Mouse (Mus musculus) lung, postnatal 10 days (tissue): ENCODE data around the gene Gnaz.
A peak's percentile ranks its signal among the peaks of the same experiment; 100 is the strongest.

Experiments
- DNase-seq: peaks from one replicate; pipeline ENCODE4 v3.0.0; 2021

Gnaz gene

GRCm38 (mm10) chr10:74973026-74973425 lies 6.0 kb downstream of the Gnaz start:
- no peak for DNase-seq

- DNase-seq: no peak
Measured at GRCm38 (mm10) chr10:74975626-74976025, 8.6 kb downstream of the Gnaz start.

GRCm38 (mm10) chr10:74976429-74976828 lies 9.5 kb downstream of the Gnaz start:
- DNase-seq: no peak

GRCm38 (mm10) chr10:74978056-74978455 lies 11.1 kb downstream of the Gnaz start:
- no peak for DNase-seq

- DNase-seq: no peak
Measured at GRCm38 (mm10) chr10:74981159-74981558, 14.2 kb downstream of the Gnaz start.

- DNase-seq: no peak
Measured at GRCm38 (mm10) chr10:74983176-74983575, 16.2 kb downstream of the Gnaz start.

- DNase-seq: no peak
Measured at GRCm38 (mm10) chr10:74987698-74988470, 20.9 kb downstream of the Gnaz start.

- DNase-seq: no peak
Measured at GRCm38 (mm10) chr10:74989814-74990213, 22.8 kb downstream of the Gnaz start.

- DNase-seq: peak; percentile 45
Measured at GRCm38 (mm10) chr10:74990584-74991322, 23.8 kb downstream of the Gnaz start.

- peak; percentile 21 for DNase-seq
Measured at GRCm38 (mm10) chr10:74994863-74995262, 27.9 kb downstream of the Gnaz start.

- DNase-seq: peak; percentile 31
Measured at GRCm38 (mm10) chr10:74995377-74995776, 28.4 kb downstream of the Gnaz start.

- no peak for DNase-seq
Measured at GRCm38 (mm10) chr10:75001391-75001790, 34.4 kb downstream of the Gnaz start.

- DNase-seq: peak; percentile 19
Measured at GRCm38 (mm10) chr10:75004067-75004466, 37.1 kb downstream of the Gnaz start.

GRCm38 (mm10) chr10:75006889-75007662 lies 40.1 kb downstream of the Gnaz start:
- DNase-seq: no peak

GRCm38 (mm10) chr10:75010704-75011103 lies 43.7 kb downstream of the Gnaz start:
- DNase-seq: no peak

GRCm38 (mm10) chr10:75015465-75015864 lies 48.5 kb downstream of the Gnaz start:
- DNase-seq: no peak

- no peak for DNase-seq
Measured at GRCm38 (mm10) chr10:75016481-75016880, 49.5 kb downstream of the Gnaz start.

GRCm38 (mm10) chr10:75020271-75020670 lies 53.3 kb downstream of the Gnaz start:
- DNase-seq: no peak

GRCm38 (mm10) chr10:75021138-75021537 lies 54.2 kb downstream of the Gnaz start:
- peak; percentile 78 for DNase-seq

GRCm38 (mm10) chr10:75026491-75026890 lies 59.5 kb downstream of the Gnaz start:
- no peak for DNase-seq

- no peak for DNase-seq
Measured at GRCm38 (mm10) chr10:75028743-75029142, 61.8 kb downstream of the Gnaz start.

GRCm38 (mm10) chr10:75029677-75030076 lies 62.7 kb downstream of the Gnaz start:
- DNase-seq: no peak

- DNase-seq: no peak
Measured at GRCm38 (mm10) chr10:75030234-75030633, 63.3 kb downstream of the Gnaz start.
